Mouse (Mus musculus) liver, embryonic 11.5 days (tissue): ENCODE measurements at regions not wholly inside any gene's neighbourhood (a gene's known extent, or its start where the extent isn't known, plus 50 kb on each side); places are given as distances from the start of the nearest gene placed in this dataset.

Experiments
- ATAC-seq: fragments of 200-750 bp; cut with Nextera tagmentation; replicated peaks from 2 replicates; pipeline ENCODE4 v1.8.0; 2017; ENCODE audit warnings: moderate number of reproducible peaks, mild to moderate bottlenecking, moderate TSS enrichment, moderate library complexity; ENCODE audit not compliant: low FRiP score
- DNase-seq: peaks from one replicate; pipeline ENCODE4 v3.0.0-alpha.2; 2017; ENCODE audit warnings: low spot score
- H3K27ac ChIP-seq: fragments of 300-500 bp; sonication (generic); 2 replicates; pipeline ENCODE4 v1.5.1; 2014; ENCODE audit warnings: mild to moderate bottlenecking, low read depth, low read length, control low read depth
- H3K27me3 ChIP-seq: fragments of 300-500 bp; sonication (generic); replicated peaks from 2 replicates; pipeline ENCODE4 v1.6.1; 2014; ENCODE audit warnings: low read length, mixed read lengths; ENCODE audit not compliant: control insufficient read depth, insufficient read depth
- H3K36me3 ChIP-seq: fragments of 300-500 bp; sonication (generic); 2 replicates; pipeline ENCODE4 v1.6.1; 2014; ENCODE audit warnings: mild to moderate bottlenecking, low read length, moderate library complexity, mixed read lengths; ENCODE audit not compliant: control insufficient read depth, insufficient read depth
- H3K4me1 ChIP-seq: fragments of 300-500 bp; sonication (generic); replicated peaks from 2 replicates; pipeline ENCODE4 v1.6.1; 2014; ENCODE audit warnings: low read length, mixed read lengths; ENCODE audit not compliant: control insufficient read depth, insufficient read depth
- H3K4me2 ChIP-seq: fragments of 300-500 bp; sonication (generic); 2 replicates; pipeline ENCODE4 v1.6.1; 2014; ENCODE audit warnings: mild to moderate bottlenecking, control low read depth, moderate library complexity
- H3K4me3 ChIP-seq: fragments of 300-500 bp; sonication (generic); 2 replicates; pipeline ENCODE4 v1.5.1; 2014; ENCODE audit warnings: low read depth, low read length, control low read depth
- H3K9ac ChIP-seq: fragments of 300-500 bp; sonication (generic); 2 replicates; pipeline ENCODE4 v1.6.1; 2014; ENCODE audit warnings: low read depth, low read length, control low read depth
- H3K9me3 ChIP-seq: fragments of 300-500 bp; sonication (generic); 2 replicates; pipeline ENCODE4 v1.6.1; 2016; ENCODE audit warnings: low read length, inconsistent platforms, mixed read lengths; ENCODE audit not compliant: control insufficient read depth
- WGBS: fragments of 180-500 bp; shearing (Covaris S2); extraction: QIAGEN DNeasy Blood & Tissue Kit; methylation state at CpG from one replicate; pipeline ENCODE4 v1.1.7; 2014; 5-methylcytosine and 5-hydroxymethylcytosine counted together

DNA sequence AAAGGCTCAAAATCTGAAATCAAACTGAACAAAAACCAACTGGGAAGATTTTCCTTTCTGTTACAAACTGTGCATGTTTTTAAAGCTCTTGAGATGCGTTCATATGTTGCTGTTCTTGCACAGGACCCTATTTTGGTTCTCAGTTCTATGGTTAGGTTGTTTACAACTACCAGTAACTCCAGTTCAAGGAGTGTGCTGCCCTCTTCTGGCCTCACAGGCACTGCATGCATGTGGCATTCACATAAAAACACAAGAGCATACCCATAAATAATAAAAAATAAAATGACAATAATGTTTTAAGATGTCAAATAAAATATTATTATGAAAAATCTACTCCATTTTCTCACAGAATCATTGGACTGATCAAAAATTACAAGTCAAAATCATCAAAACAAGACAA lies 818.9 kb downstream of the Fat4 start:
- ATAC-seq (no peak), DNase-seq (no peak)
- Histone ChIP-seq H3K4me3 (no peak overlapping the region), H3K9ac (no peak overlapping the region), H3K36me3 (no peaks in the 10 kb centered on the region), H3K9me3 (no peaks in the 10 kb centered on the region), H3K4me2 (no peak overlapping the region), H3K27ac (no peak overlapping the region), H3K27me3 (no peaks in the 10 kb centered on the region), H3K4me1 (no peaks in the 10 kb centered on the region)
- whole genome bisulfite sequencing = 70% methylated on average over 1 of the region's 1 CpGs

DNA sequence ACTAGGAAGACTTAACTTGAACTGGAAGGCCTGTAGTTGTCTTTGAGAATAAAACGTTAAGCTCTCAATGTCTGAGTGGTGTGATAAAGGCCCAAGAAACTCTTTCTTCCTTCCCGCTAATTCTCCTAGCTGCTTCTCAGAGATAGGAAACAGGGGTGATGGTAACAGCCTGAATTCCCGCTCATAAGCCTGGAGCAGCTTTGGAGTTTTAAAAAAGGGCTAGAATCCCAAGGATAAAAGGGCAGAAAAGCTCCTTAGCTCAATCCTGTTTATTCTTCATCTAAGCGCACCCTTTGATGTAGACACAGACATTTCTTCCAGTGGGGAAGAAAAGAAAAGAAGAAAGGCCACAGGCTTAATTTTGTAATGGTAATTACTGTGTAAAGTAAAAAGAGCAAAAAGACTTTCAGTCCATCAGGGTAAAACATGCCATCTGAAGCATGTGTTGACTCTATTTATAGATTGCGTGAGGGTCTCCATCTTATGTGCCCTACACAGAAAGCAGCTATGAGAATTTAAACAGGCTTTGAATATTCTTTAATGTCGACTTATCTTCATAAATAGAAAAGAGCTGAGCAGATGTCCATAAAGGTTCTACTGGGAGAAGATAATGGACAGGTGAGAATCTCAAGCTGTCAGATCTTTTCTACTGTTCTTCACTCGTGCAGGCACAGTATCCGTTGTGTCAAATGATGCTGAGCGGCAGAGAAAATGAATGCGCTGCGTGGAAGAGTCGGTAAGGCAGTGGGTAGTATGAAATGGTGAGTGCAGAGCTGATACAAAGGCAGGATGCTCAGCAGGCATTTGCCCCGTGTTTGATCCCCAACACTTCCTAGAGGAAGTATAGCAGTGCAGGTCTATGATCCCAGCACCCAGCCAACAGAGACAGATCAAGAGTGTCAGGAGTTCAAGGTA lies 818.0 kb upstream of the Intu start:
- no peaks in the 10 kb centered on the region for H3K36me3 ChIP-seq
- H3K4me2 ChIP-seq = no peak overlapping the region
- DNase-seq = no peak
- H3K4me1 ChIP-seq = no peaks in the 10 kb centered on the region
- no peaks in the 10 kb centered on the region for H3K27me3 ChIP-seq
- no peaks in the 10 kb centered on the region for H3K9me3 ChIP-seq
- WGBS = 78% methylated on average over 13 of the region's 13 CpGs
- no peak overlapping the region for H3K9ac ChIP-seq
- no peak overlapping the region for H3K27ac ChIP-seq
- no peak overlapping the region for H3K4me3 ChIP-seq
- ATAC-seq = no peak

DNA sequence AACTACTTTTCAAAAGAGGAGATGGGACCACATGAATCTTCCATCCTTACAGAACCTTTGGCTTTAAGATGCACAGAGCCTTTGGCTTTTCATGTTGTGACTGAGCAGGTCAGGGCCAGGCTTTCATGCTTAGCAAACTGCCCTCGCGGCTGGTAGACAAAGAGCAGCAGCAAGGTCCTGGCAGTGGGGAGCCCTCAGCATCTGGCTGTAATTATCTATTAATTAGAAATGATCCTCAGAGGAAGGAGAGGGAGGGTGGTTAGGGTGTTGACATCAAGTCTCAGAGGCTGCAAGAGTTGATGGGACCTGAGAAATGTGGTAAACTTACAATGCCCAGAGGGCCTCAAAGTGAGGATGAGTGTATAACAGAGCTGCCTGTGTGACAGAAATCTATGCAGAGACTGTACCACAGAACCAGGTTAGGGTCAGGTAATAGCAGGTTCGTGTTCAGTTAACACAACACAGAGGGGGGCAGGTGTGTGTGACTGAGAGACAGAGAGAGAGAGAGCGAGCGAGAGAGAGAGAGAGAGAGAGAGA lies 817.0 kb upstream of the Intu start:
- Histone ChIP-seq H3K4me1 (no peaks in the 10 kb centered on the region), H3K9me3 (no peaks in the 10 kb centered on the region), H3K27ac (no peak overlapping the region), H3K27me3 (no peaks in the 10 kb centered on the region), H3K9ac (no peak overlapping the region), H3K4me3 (no peak overlapping the region), H3K36me3 (no peaks in the 10 kb centered on the region), H3K4me2 (no peak overlapping the region)
- ATAC-seq (no peak), DNase-seq (no peak)
- WGBS = 68% methylated on average over 5 of the region's 5 CpGs

DNA sequence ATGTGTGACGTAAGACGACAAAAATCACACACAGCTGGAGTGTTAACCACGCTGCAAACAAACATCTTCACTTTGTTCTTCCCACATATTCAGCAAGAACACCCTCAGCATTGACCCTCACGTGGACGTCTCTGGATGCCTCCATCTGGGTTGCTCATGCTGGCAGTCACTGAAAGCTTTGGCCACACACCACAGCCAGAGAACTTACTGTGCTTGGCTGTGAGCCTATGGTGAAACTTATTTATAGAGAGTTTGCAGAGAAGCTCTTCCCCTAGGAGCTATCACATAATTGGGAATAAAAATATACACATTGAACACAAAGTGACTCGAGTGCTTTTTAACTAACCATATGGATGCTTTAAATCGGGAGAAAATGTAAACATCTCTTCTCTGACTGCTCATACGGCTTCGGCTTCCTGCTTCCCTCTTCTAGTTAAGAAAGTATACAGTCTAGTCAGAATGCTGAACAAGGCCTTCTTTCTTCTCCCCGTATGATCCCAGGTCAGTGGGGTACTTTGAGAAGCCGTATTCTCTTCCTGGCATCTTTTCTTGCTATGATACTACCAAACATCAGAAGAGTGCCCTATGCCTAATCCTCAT lies 812.0 kb upstream of the Intu start:
- Histone ChIP-seq H3K4me1 (no peaks in the 10 kb centered on the region), H3K36me3 (no peaks in the 10 kb centered on the region), H3K27me3 (no peaks in the 10 kb centered on the region), H3K27ac (no peak overlapping the region), H3K4me3 (no peak overlapping the region), H3K4me2 (no peak overlapping the region), H3K9me3 (no peaks in the 10 kb centered on the region), H3K9ac (no peak overlapping the region)
- ATAC-seq = no peak
- 71% methylated on average over 11 of the region's 11 CpGs for WGBS
- no peak for DNase-seq

DNA sequence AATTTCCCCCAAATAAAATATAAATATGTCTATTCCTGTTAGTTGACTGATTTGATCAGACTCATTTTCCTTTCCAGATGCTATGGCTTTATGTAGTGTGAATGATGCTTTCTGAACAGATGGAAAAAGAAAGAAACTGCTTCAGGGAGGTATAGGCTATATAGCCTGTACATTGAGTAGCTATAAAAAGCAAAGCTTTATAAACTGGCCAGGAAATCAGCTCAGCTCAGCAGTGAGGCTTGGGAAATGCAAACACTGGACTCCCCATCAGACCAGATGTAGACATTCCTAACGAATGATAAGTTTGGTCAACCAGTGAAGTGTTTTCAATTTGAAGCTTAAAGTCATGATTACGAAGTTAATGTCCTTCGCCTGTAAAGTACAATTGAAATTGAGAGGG lies 805.3 kb upstream of the Intu start:
- no peaks in the 10 kb centered on the region for H3K9me3 ChIP-seq
- no peak overlapping the region for H3K27ac ChIP-seq
- H3K4me3 ChIP-seq = no peak overlapping the region
- H3K4me1 ChIP-seq = no peaks in the 10 kb centered on the region
- H3K36me3 ChIP-seq = no peaks in the 10 kb centered on the region
- H3K27me3 ChIP-seq = no peaks in the 10 kb centered on the region
- no peak overlapping the region for H3K4me2 ChIP-seq
- ATAC-seq = no peak
- no peak overlapping the region for H3K9ac ChIP-seq
- no peak for DNase-seq
- 76% methylated on average over 3 of the region's 3 CpGs for WGBS

DNA sequence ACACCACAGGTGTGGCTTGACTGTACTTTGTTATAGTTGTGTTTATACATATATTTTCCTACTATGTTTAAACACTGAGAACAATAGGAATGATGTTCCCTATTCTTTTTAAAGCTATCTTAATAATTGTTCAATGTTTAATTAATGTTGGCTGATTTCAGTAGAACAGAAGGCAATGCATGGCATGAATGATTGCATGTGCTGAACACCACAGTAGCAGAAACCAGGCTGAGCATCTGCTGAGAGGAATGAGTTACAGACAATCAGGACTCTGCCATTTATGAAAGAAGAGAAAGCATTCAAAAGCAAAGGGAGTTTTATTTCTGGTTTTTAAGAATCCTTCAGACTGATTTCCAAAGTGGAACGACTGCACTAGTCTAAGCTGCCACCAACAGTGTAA lies 794.4 kb upstream of the Intu start:
- Histone ChIP-seq H3K4me3 (no peak overlapping the region), H3K4me1 (no peaks in the 10 kb centered on the region), H3K4me2 (no peak overlapping the region), H3K27ac (no peak overlapping the region), H3K9ac (no peak overlapping the region), H3K36me3 (no peaks in the 10 kb centered on the region), H3K27me3 (no peaks in the 10 kb centered on the region), H3K9me3 (no peaks in the 10 kb centered on the region)
- WGBS = 52% methylated on average over 1 of the region's 1 CpGs
- no peak for ATAC-seq
- no peak for DNase-seq

DNA sequence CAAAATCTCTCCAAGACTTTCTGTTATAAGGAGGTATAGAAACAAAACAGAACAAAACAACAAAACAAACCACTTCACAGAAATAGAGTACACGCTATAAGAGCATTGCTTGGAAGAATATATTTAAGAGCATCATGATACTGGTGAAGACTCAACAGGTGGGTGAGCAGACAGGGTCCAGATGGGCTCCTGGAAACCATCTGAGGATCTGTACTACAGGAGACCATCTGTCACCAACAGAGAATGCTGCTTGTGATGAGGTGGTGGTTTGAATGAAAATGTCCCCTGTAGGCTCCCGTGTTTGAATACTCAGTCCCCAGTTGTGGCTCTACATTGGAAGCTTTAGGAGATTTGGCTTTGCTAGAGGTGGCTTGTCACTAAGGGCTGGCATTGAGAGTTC lies 785.1 kb upstream of the Intu start:
- DNase-seq (no peak), ATAC-seq (no peak)
- Histone ChIP-seq H3K27ac (no peak overlapping the region), H3K9ac (no peak overlapping the region), H3K27me3 (no peaks in the 10 kb centered on the region), H3K4me1 (no peaks in the 10 kb centered on the region), H3K4me3 (no peak overlapping the region), H3K9me3 (no peaks in the 10 kb centered on the region), H3K4me2 (no peak overlapping the region), H3K36me3 (no peaks in the 10 kb centered on the region)
- 80% methylated on average over 2 of the region's 2 CpGs for WGBS

DNA sequence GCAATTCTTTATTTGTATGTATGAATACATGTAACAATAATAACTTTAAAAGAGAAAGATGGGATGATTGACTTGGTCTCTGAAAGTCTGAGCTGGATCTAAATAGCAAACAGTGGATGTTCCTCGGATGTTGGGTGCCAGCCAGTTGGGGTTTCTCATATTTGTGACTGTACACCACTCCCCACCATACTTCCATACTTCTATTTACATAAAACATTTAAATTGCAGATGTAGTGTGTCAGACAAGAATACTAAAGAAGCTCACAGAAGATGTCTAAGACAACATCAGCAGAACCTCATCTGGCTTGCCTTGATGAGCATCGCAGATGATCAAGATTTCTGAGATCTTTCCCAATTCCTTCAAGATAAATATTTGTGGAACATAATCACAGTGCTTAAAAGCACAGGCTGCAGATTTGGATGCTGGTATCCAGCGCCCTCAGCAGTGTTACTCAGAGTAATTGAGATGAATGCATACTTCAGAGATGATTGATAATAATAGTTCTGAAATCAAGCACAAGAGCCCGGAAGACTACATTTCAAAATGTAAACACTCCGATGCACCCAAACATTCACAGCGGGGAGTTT lies 762.0 kb upstream of the Intu start:
- no peak for ATAC-seq
- Histone ChIP-seq H3K4me3 (no peak overlapping the region), H3K27me3 (no peaks in the 10 kb centered on the region), H3K9me3 (no peaks in the 10 kb centered on the region), H3K4me1 (no peaks in the 10 kb centered on the region), H3K4me2 (no peak overlapping the region), H3K9ac (no peak overlapping the region), H3K36me3 (no peaks in the 10 kb centered on the region), H3K27ac (no peak overlapping the region)
- DNase-seq = no peak
- WGBS = 78% methylated on average over 6 of the region's 6 CpGs
